Mouse (Mus musculus): ENCODE measurements around the gene Fgfr2.

Gene Fgfr2

DNA sequence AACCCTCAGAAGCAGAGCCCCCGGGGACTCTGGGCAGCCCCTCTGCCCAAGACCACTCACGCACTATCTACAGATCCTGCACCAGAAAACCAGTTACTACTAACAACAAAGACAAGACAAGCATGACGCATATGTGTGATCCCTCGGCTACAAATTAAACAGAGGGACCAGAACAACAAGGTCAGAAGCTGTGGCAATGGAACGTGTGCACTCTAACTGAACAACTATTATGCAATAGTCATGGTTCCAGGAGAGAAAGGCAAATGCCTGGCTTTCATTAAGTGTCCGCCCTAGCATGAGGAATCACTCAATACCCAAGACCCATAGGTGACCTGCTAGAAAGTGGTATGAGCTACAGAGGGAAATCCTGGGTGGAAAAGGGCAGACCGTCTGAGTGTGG is 346.0 kb downstream of the Fgfr2 start:
- no peak for DNase-seq (ENCODE audit: low read depth, low spot score)

DNA sequence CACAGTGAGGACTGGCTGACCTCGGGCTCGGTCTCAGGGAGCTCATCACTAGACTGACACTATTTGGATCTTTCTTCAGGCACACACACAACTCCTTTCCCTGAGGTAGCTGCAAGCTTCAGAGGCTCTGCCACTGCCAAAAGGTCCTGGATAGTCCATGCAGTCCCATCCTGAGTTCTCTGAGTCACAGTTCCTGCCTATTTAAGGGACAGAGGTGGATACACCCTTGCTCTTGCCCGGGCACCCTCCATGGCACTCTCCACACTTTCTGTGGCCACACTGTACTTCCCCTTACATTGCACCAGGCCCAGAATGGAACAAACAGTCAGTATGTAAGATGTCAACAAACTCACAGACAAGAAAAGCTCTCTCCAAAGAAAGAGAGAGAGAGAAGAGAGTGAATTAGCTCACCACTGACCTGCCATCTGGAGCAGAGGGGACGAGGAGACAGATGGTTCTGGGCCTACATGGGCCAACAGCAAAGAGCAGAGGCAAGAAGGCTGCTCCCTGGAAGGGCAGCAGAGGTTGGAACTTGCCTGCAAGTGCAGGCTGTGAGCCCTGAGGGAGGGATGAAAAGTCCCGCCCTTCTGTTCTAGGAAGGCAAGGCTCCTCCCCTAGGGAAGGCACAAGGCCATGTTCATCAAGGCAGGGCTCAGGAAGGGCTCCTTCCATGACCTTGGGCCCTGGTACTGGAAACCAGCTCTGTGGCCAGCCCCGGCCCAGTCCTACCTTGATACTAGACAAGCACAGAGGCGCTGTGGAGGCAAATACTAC is 346.6 kb downstream of the Fgfr2 start:
- DNase-seq (ENCODE audit: low read depth, low spot score), result no peak

DNA sequence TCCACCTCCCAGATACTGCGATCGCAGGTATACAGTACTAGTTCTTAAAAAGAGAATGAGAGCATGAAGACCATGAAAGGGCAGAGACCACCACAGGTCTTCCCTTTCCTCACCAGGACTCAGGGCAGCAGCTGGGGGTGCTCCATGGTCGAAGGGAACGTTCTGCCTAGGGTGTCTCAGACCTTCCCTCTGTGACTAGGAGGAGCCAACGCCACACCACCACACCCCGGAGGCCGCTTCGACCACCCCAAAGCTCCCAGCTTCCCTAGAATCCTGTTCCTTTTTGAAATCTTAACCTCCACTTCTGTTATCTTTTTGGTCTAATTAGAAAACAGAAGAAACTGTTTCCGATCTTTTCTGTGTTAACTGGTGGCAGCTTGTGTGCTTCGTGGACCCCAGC is 347.2 kb downstream of the Fgfr2 start:
- DNase-seq (ENCODE audit: low read depth, low spot score), result no peak

DNA sequence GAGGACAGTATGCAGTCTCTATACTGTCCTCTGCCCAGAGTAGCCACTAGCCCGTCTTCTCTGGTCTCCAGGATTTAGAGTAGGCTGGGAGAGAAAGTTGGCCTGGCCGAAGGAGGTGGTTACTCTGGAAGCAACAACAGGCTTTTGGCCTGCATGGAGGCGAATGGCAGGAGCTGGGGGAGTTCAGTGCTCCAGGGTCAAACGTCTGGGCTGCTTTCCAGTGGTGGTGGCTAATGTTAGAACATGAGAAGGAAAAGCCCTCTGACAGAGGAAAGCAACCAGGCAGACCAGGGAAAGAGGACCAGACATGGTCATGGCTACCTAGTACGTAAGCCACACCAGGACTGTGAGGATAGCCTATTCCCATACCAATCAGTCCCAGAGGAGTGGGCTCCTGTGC is 347.8 kb downstream of the Fgfr2 start:
- DNase-seq (ENCODE audit: low read depth, low spot score), result no peak

DNA sequence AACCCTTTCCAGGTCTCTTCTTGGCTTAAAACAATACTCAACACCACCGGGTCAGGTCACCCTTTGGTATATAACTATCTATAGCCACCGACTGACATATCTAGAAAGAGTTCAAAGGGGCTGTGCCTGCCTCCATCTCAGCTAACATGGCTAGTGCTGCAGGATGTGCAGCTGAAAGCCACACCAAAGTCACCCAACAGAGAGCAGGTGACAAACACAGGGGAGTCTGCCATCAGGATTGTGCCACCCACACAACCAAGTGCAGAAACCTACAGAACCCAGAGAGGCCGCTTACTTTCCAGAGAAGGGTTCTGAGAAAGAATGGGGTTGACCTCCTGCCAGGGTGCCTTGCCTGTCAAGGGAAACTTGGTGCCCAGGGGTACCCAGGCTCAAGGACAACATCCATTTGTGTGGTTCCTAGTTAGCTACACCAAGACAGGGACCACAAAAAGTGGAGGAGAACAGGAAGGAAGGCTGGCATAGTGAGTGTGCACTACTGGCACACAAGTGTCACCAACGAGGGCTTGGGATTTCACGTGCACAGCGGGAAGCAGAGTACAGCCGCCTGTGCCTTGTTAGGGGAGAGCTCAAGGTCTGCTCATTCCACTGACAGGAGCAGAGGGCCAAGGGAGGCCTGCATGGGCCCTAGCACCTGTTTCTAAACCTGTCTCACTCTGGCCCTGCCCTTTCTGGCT is 350.0 kb downstream of the Fgfr2 start:
- no peak for DNase-seq (ENCODE audit: low read depth, low spot score)

DNA sequence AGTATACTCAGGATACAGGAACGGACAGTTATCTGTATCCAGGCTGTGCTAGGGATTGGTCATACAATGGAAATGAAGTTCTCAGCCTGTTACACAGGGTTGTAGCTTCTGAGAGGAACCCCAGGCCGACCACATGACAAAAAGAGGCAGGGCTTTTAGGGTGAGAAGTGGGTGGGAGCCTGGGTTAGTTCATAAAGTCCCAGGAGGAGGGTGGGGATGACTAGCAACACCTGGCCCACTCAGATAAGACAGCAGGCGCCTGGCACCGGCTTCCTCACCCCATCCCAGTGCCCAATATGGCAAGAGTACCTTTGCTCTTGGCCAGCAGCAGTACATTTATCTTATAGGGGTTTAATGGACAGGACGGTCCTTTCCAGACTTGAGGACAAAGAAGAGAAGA is 350.7 kb downstream of the Fgfr2 start:
- no peak for DNase-seq (ENCODE audit: low read depth, low spot score)

DNA sequence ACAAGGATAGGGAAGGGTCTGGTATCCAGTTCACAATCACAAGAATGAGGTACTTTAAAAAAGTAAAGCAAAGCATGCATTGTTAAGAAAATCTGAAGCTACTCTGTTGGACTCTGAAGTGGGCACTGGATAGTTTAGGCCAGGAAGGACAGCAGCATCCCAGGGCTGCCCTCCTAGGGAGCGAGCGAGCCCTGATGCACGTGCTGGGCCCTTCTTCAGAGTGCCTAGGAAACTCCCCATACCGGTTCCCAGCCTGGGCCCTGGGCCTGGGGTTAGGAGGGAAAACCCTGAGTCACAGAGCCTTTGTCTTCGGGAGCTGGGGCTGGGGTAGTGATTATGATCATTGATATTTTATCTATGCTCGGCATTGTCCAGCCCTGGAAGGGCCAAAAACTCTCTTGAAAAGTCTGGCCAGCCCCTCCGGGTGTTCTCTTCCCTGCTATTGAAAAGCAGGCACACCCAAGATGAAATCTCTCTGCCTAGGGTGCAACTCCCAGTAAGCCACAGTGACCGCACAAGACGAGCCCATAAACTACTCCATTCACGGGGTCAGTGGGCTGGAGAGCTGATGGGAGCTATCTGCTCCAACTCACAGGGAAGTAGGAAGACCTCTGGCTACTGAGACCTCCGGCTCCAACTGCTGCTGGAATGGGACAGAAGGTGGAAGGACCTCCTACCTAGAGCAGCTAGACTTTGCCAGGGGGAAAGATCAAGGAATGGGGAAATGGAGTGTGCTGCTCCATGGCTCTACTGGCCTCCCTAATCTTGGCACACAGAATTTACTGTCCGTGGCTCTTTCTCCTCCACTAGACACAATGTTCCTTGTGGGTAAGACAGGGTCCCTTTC is 354.4 kb downstream of the Fgfr2 start:
- no peak for DNase-seq (ENCODE audit: low read depth, low spot score)

DNA sequence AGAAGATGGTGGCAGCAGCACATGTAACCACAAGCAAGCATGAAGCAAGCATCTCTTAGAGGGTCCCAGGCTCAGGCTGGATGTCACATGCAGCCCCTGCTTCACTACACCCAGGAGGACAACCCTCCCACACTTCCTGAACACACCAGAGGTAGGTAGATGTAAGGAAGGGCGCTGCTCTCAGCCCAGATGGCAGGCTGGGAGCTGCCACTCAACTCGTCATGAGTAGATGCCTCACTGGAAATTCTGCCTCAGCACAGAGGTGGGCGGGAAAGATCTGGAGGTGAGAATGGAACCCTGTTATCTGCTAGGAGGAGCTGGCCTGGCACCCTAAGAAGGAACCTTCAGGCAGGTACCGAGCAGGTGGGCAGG is 355.2 kb downstream of the Fgfr2 start:
- DNase-seq (ENCODE audit: low read depth, low spot score), result no peak

DNA sequence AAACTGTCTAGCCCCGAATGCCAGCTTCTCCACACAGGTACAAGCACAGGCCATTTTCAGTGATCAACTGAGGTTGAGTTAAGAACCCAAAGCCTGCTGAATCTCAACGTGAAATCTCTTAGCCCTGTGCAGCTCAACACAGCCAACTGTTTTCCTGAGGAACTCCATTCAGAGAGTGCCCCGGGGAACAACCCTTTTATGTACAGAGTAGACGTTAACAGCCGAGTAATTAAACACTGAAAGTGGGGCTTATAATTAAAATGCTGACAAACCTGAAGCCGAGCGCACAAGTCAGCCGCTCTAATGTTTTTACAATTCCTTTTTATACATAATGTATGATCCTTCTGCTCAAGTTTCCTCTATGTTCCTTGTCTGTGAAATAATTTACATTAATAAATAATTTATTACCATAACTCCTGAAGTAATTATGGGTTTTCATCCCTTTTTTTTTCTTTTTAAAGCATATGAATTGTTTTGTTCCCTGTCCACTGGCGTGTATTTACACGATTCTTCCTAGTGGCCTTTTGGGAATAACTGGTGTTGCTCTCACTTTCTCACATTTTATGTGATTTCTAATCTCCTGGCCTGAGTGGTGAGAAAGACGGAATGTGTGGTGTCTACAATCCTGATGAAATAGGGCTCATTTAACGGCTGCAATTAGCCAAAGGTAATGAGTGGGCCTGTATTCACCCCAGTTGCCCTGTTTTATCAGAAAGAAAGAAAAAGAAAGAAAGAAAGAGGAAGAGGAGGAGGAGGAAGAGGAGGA is 355.7 kb downstream of the Fgfr2 start:
- peak; percentile 45 for DNase-seq (ENCODE audit: low read depth, low spot score)

DNA sequence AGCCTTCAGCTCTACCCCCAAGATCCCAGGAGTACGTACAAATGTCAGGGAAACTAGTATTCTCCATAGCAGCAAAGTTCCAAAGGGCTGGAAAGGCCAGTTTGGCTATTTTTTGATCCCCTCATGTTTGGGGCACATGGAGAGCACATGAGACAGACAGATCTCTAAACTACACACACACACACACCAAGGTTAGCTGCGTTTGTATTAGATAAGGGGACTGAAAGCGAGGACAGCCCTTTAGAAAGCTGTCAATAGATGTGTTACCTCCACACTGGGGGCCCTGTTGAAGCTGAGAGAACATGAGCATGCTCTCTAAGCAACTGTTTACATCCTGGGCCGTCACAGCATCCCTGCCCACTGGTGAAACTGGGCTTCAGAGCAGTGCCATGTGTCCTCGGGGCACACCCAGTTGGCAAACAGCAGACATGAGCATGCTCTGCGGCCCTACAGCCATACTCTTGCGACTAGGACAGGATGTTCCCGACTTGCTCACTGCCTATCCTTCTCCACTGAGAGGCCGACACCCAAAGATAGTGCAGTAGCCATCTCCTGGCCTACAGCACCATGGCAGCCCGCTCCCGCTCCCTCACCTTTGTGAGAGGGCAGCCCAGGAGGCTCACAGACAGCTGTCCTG is 356.8 kb downstream of the Fgfr2 start:
- DNase-seq (ENCODE audit: low read depth, low spot score), result no peak

DNA sequence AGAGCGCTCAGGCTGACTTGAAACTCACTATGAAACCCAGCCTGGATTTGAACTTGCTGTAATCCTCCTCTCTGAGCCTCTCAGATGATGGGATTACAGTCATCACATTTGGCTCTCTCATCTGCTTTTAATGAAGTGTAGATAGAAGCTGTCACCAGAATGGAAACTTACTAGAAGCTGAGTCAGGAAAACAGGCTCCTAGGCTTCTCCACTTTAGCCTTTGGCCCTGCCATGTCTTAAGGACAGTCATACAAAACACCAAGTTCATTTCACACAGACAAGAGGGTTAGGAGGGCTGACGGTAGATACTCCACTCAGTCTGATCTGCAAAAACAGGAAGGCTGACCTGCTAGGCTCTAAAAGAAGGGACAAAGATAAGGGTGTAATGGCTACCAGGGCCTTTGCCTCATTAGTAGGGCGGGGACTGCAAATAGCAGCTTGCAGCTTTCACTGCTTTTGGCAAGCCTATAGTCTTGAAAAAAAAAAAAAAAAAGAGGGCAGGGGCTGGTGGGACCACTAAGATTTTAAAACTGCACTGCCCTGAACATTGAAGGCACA is 357.4 kb downstream of the Fgfr2 start:
- no peak for DNase-seq (ENCODE audit: low read depth, low spot score)

DNA sequence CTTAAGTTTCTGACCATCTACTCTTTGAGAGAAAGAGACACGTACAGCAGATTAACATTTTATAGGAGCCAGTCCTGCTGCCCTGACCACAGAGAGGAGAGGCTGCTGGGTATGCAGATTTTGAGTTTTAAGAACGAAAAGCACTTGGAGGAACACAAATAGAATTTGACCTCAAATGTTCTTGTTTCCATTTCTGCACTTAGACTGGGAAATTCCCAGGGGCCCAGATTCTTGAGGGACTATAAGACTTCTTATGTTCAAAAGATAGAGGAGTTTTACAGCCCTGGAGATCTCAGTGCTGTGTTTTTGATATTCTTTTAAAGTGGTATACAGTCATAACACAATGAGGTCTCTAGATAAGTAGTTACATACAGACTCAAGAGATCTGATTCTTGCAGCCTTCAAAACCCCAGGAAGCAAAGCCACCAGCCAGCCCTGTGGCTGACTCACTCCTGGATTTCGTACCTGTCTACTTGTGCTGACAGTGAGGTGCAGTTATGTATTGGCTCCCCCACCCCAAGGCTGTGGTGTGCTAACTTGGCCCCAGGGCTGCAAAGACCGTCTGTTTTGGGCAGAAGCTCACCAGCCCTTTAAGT is 358.2 kb downstream of the Fgfr2 start:
- DNase-seq (ENCODE audit: low read depth, low spot score), result no peak

DNA sequence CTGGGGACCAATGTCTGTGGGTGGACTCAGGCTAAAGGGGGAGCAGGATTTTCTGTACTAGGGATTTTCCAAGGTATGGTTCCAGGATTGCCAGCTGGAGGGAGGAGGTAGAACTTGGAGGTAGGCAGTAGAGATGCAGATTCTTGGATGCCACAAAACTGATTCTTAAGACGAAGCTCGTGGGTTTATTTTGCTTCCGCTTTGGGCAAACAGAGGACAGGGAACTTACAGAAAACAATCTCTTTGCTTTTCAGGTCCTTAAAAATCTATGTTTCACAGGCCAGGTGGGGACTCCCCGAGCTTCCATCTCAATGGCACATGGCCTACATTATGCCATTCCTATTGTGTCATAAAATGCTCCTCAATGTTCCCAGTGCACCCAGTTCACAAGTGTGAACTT is 358.8 kb downstream of the Fgfr2 start:
- DNase-seq (ENCODE audit: low read depth, low spot score), result no peak

DNA sequence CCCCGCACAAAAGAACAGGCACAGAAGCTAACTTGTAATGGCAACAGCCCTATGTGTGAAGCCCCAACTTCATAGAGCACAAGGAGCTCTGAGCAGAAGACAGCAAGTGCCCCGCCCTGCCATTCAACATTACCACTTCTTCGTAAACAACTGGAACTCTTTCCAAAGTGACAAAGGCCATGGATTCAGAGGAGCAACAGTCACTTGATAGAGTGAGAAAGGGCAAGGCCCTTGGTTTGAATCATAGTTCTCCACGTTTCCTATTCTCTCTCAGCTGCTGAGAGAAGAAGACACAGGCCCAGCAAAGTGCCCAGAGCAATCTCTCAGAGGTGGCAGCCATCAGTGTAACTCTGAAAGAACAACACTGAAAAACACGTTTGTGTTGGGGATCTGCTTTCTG is 359.2 kb downstream of the Fgfr2 start:
- DNase-seq (ENCODE audit: low read depth, low spot score), result no peak

DNA sequence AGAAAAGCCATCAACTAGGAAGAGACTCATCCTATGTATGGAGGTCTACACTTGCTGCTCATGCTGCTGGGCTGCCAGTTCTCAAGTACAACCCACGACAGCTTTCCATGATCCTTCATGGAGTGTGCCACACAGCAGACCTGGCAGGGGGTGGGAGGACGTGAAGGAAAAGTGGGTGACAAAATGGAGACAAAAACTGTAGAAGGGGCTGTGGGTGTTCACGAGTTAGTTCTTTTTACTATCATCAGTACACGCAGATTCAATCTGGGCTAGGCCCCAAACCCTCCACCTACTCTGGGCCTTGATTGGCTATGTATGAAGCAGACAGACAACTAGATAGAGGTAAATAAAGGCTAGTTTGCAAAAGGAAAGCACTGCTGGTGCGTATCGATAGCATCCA is 359.8 kb downstream of the Fgfr2 start:
- no peak for DNase-seq (ENCODE audit: low read depth, low spot score)

DNA sequence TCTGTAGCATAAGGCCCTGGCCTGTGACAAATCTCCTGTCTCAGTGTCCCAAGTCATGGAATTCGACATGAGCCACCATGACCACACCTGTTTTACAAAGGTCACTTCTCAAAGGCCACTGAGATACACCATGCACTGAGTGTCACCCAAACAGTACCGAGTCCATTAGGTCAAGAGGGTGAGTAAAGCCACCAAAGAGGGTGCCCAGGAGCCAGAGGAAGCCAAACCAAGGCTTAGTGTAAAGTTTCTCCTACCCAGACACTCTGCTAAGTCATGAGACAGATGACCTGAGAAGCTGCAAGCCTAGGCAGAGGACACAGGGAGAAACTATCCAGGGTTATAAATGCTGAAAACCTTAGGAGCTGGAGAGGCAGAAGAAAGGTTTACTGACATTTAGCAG is 361.7 kb downstream of the Fgfr2 start:
- no peak for DNase-seq (ENCODE audit: low read depth, low spot score)

DNA sequence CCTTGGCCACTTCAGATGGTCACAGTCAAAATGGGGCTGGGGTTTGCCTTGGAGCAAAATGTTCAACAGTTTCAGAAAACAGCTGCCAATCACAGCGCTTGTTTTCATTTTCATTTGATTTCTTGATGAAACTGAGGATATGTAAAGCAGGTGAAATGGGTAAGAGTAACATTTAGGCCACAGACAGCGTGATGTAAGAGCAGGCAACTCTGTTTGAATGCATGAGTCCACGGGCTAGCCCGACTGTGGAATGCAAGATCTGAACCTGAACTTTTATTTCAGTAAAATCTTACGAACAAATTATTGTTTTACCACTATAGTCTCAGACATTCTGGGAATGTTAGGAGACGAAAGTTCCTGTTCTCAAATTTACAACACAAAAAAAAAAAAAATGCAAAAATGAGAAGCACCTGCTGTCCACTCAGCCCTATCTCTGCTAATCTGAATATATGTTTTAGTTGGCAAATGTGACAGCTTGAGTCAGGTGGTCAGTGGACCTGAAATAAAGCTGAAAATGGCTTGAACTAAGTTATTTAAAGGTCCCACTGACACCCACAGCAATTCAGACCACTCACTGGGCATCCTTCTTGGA is 362.5 kb downstream of the Fgfr2 start:
- DNase-seq (ENCODE audit: low read depth, low spot score), result no peak

DNA sequence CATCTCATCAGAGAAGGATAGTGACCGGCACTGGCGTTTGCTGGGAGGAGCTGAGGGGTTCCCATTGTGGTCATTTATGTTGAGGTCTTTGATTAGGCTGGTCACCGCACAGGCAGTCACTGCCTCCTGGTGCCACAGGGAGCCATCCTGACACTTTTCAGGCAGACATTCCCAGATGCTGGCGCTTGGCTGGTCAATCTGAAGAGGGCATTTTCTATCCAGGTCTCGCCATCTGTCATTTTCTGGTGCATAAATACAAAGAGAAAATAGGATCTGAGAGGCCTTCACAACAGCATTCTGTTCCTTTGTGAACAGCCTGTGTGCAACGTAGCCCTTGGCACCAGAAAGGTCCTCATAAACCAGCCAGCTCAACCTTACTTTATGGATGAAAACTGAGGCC is 363.2 kb downstream of the Fgfr2 start:
- DNase-seq (ENCODE audit: low read depth, low spot score), result no peak

DNA sequence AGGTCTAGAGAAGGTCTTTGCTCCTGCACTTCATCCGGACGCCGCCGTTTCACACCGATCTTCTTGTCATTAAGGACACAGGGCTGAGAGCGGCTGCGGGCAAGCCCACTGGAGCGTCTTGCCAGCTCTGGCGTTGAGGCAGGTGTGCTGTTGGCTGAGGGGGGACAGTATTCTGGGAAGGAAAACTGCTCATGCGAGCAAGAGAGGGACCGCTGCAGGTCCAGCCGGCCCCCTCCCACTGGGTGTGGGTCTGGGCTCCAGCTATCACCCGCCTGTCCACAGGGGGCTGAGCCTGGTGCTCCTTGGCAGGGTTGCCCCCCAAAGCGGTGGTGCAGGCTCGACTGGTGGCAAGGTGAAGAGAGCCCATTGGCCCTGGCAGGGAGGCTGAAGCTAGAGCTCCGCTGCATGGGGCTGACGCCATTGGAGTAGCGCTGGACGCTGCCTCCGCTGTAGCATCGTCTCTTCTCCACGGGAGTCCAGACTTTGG is 363.7 kb downstream of the Fgfr2 start:
- DNase-seq (ENCODE audit: low read depth, low spot score), result no peak

DNA sequence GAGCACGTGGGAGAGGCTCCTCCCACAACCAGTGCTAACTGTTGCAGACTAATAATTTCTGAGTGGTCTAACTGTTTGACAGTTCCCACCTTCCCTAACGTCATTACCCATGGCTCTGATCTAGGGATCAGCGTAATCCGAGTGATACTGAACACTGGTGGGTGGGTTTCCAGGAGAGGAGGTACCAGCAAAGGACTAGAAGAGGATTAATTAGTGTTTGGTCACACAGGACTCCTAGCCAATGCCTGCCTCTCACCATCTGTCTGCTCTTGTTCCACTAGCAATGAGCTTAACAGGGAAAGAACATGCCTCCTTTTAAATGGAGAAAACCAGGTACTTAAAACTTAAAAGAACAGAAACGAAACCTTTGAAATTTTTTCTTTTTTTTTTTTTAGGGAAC is 364.3 kb downstream of the Fgfr2 start:
- DNase-seq (ENCODE audit: low read depth, low spot score), result no peak
